Mouse (Mus musculus): Measurements from ENCODE around the gene Sri. TPM values are rescaled to one million over a fixed set of nuclear protein-coding genes. Genes with fewer than 3 reads are reported as not detected.

Gene Sri
- polyA plus RNA-seq, 1 experiment = 118 TPM

DNA sequence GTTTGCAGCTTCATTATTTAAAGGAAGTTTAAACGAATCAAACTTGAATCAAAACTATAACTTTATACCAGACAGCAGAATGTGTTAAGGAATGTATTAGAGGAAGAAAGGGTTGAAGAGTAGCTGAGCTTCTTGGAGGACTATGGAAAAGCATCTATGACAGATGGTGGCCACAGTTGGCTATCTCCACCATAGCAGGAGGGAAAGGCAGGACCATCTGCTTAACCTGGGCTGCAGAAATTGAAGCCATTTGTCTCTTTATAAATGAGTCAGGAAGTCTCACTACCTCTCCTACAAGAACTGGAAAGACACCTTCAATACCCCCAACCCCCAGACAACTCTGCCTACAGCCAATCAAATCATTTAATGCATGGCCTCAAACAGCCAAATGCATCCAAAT is 49.8 kb downstream of the Sri start:
- Histone ChIP-seq H3K36me3 (ENCODE audit: control insufficient read depth, insufficient read depth, low read length) (no peaks in the 10 kb centered on the region), H3K4me1 (ENCODE audit: control insufficient read depth, insufficient read depth, insufficient read length) (no peaks in the 10 kb centered on the region), H3K4me3 (ENCODE audit: extremely low read depth, insufficient read depth, insufficient read length) (no peak overlapping the region), H3K27ac (ENCODE audit: insufficient read depth, low read length) (no peak overlapping the region), H3K27me3 (ENCODE audit: control insufficient read depth, insufficient read depth, low read length) (no peaks in the 10 kb centered on the region)
- TF ChIP-seq CTCF (IDR thresholded peaks at IDR 0.05; ENCODE audit: extremely low read depth, insufficient read depth, insufficient read length, insufficient replicate concordance) (no peak), POLR2A (IDR thresholded peaks at IDR 0.05; ENCODE audit: low read depth, low read length) (no peak)
- no peak for DNase-seq (ENCODE audit: low read depth in 1 of 2, low spot score in 2 of 2)
- 90% methylated on average over 1 of the region's 1 CpGs for WGBS

DNA sequence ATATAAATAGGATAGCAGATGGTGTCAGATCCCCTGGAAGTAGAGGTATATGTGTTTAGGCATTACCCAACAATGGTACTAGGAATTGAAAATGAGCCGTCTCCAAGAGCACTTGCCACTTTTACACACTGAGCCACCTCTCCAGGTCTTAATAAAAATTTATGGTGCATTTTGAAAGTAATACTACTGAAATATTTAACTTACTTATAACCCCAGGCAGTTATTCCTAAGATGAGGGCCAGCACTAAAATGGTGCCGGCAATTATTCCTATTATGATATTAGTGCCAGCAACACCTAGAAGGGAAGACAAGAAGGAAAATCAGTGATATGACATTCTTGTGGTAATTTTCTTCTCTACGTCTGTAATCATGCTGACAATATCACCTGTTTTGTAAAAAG is 65.8 kb downstream of the Sri start:
- Histone ChIP-seq H3K4me3 (ENCODE audit: extremely low read depth, insufficient read depth, insufficient read length) (no peak overlapping the region), H3K27ac (ENCODE audit: insufficient read depth, low read length) (no peak overlapping the region), H3K4me1 (ENCODE audit: control insufficient read depth, insufficient read depth, insufficient read length) (no peaks in the 10 kb centered on the region), H3K27me3 (ENCODE audit: control insufficient read depth, insufficient read depth, low read length) (no peaks in the 10 kb centered on the region), H3K36me3 (ENCODE audit: control insufficient read depth, insufficient read depth, low read length) (no peaks in the 10 kb centered on the region)
- 93% methylated on average over 3 of the region's 3 CpGs for WGBS
- TF ChIP-seq POLR2A (IDR thresholded peaks at IDR 0.05; ENCODE audit: low read depth, low read length) (no peak), CTCF (IDR thresholded peaks at IDR 0.05; ENCODE audit: extremely low read depth, insufficient read depth, insufficient read length, insufficient replicate concordance) (no peak)
- DNase-seq (ENCODE audit: low read depth in 1 of 2, low spot score in 2 of 2) = no peak

DNA sequence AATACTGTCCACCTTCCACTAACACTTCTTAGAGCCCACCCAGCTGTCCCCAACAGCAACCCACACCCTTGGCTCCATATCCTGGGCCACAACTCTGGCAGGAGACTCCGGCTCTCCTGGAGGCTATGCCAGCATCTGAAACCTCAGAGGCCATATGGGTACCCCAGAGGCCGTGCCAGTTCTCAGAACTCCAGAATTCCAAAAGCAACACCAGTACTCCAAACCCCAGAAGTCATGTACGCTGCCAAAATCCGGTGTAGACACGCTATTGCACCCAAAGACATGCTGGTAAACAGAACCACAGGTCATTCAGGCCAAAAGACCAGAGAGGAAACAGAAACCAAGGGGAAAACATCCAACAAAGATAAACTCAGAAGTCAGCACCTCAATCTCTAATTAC is 66.4 kb downstream of the Sri start:
- Histone ChIP-seq H3K4me1 (ENCODE audit: control insufficient read depth, insufficient read depth, insufficient read length) (no peaks in the 10 kb centered on the region), H3K36me3 (ENCODE audit: control insufficient read depth, insufficient read depth, low read length) (no peaks in the 10 kb centered on the region), H3K27me3 (ENCODE audit: control insufficient read depth, insufficient read depth, low read length) (no peaks in the 10 kb centered on the region), H3K27ac (ENCODE audit: insufficient read depth, low read length) (no peak overlapping the region), H3K4me3 (ENCODE audit: extremely low read depth, insufficient read depth, insufficient read length) (no peak overlapping the region)
- TF ChIP-seq POLR2A (IDR thresholded peaks at IDR 0.05; ENCODE audit: low read depth, low read length) (no peak), CTCF (IDR thresholded peaks at IDR 0.05; ENCODE audit: extremely low read depth, insufficient read depth, insufficient read length, insufficient replicate concordance) (no peak)
- no peak for DNase-seq (ENCODE audit: low read depth in 1 of 2, low spot score in 2 of 2)
- 92% methylated on average over 5 of the region's 5 CpGs for WGBS

DNA sequence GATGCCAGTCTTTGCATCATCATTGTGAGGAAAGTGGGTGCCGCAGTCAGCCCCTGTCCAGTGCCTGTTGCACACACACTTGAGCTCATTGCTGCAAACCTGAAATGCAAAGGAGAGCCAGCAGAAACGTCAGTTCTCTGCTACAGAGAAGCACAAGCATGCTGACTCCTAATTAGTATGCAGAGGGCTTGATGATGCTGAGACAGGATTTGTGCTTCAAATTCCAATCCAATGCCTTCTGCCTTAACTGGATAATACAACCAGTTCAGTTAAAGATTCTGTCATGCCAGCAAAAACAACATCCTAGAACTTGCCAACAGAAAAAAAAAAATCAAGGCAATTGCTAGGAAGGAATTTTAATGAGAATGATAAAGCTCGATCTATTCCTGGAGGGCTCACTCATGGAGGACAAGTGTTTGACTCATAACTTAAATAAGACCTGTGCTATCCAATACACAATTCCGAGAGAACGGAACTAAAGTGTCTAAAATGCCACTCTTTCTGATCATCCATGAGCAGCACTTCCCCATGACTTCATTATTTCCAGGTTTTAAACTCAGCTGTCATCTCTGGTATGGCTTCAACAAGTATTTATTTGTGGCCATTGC is 70.8 kb downstream of the Sri start:
- no peaks in the 10 kb centered on the region for H3K27me3 ChIP-seq (ENCODE audit: control insufficient read depth, insufficient read depth, low read length)
- no peaks in the 10 kb centered on the region for H3K4me1 ChIP-seq (ENCODE audit: control insufficient read depth, insufficient read depth, insufficient read length)
- H3K36me3 ChIP-seq (ENCODE audit: control insufficient read depth, insufficient read depth, low read length) = no peaks in the 10 kb centered on the region
- 91% methylated on average over 5 of the region's 5 CpGs for WGBS
- TF ChIP-seq POLR2A (IDR thresholded peaks at IDR 0.05; ENCODE audit: low read depth, low read length) (no peak), CTCF (IDR thresholded peaks at IDR 0.05; ENCODE audit: extremely low read depth, insufficient read depth, insufficient read length, insufficient replicate concordance) (no peak)
- H3K4me3 ChIP-seq (ENCODE audit: extremely low read depth, insufficient read depth, insufficient read length) = no peak overlapping the region
- DNase-seq (ENCODE audit: low read depth in 1 of 2, low spot score in 2 of 2) = no peak
- no peak overlapping the region for H3K27ac ChIP-seq (ENCODE audit: insufficient read depth, low read length)

Other genes starting within 250 kb of the Sri start
- gene Steap4, start 85.6 kb upstream of the Sri start, polyA plus RNA-seq (2012; rRNA removed) = 1.1 and 1.3 TPM in 2 replicates